ENCODE assay signal across 8 mouse cellular contexts in the genomic region with DNA sequence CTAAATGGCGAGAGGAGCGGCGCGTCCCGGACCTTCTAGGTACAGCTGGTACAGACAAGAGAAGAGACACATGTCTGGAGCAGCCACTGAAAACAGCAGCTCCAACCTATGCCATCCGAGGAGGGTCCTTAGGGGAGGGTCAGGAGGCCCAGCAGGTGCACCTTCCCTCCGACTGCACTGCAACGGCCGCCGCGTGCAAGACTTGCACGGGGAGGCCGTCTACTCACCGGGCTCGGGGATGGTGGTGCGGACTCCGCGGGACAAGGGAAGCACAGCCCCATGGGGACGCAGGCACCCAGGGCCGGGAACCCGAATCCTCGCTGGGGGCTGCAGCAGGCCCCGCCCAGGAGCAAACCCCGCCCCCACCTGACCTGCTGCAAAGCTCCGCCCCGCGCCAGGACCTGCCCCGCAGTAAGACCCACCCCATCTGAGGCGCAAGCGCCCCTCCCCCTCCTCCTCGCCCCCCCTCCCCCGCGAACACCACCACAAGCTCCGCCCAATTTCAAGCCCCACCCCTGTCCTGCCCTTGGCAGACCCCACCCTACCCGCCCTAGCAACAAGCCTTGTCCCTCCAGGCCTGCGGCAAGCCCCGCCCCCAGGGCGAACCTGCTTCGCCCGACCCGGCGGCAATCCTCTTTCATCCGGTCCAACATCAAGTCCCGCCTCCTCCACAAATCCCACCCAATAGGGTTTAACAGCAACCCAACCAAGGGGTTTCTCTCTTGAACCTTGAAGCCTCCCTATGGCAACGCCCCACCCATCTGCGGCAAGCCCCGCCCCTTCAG. TPM values are rescaled to one million over a fixed set of nuclear protein-coding genes. Genes with fewer than 3 reads are reported as not detected.
A peak's percentile ranks its signal among the peaks of the same experiment; 100 is the strongest.
DNase-seq lines count a peak whose midpoint lies in the region; ATAC-seq lines count a peak whose summit lies in the region.

A gene (minus strand): TSS at position 508 of the 785 bp plus-strand sequence.

- H3K9ac ChIP-seq in embryonic facial prominence, embryonic 13.5 days = peak within 1 kb of the TSS; percentile 60
- H3K9ac ChIP-seq in midbrain, embryonic 11.5 days (ENCODE audit: low read length) = peak within 1 kb of the TSS; percentile 65

- WGBS in embryonic facial prominence, embryonic 13.5 days = 1% methylated on average over 41 of the region's 47 CpGs
- WGBS in midbrain, embryonic 11.5 days = 1% methylated on average over 42 of the region's 47 CpGs

- no peak within 1 kb of the TSS for H3K27ac ChIP-seq in embryonic facial prominence, embryonic 13.5 days
- H3K27ac ChIP-seq in midbrain, embryonic 11.5 days (ENCODE audit: low read depth, low read length) = no peak within 1 kb of the TSS; the same call in 1 of the 2 replicates

- ATAC-seq in embryonic facial prominence, embryonic 13.5 days (ENCODE audit: insufficient number of reproducible peaks, insufficient read depth, low FRiP score, low TSS enrichment, low read depth) = peak; percentile 91
- ATAC-seq in midbrain, embryonic 11.5 days (ENCODE audit: low FRiP score) = peak; percentile 96

- H3K4me1 ChIP-seq in embryonic facial prominence, embryonic 13.5 days = 0 out of 2 replicates have a peak, but pooled peaks cover 4% of the 10 kb centered on the region
- H3K4me1 ChIP-seq in midbrain, embryonic 11.5 days (ENCODE audit: control insufficient read depth, insufficient read depth, low read length) = no peaks in the 10 kb centered on the region

- H3K27me3 ChIP-seq in embryonic facial prominence, embryonic 13.5 days = peaks cover 30% of the 10 kb centered on the region
- no peaks in the 10 kb centered on the region for H3K27me3 ChIP-seq in midbrain, embryonic 11.5 days (ENCODE audit: control insufficient read depth, insufficient read depth, low read length)

- H3K4me3 ChIP-seq in embryonic facial prominence, embryonic 13.5 days = peak within 1 kb of the TSS; percentile 56
- peak within 1 kb of the TSS; percentile 64 for H3K4me3 ChIP-seq in midbrain, embryonic 11.5 days (ENCODE audit: low read depth, low read length)

- H3K9me3 ChIP-seq in embryonic facial prominence, embryonic 13.5 days = no peaks in the 10 kb centered on the region
- H3K9me3 ChIP-seq in midbrain, embryonic 11.5 days (ENCODE audit: control insufficient read depth, low read length) = no peaks in the 10 kb centered on the region

- peak; percentile 56 to 74 for DNase-seq in adrenal gland, postnatal 4 days (ENCODE audit: low spot score in 2 of 2)
- DNase-seq in heart, adult 11 months = peak; percentile 100
- peak; percentile 99 for DNase-seq in kidney, adult 11 months
- DNase-seq in left cerebral cortex, postnatal 4 days = peak; percentile 97
- peak; percentile 98 for DNase-seq in midbrain, embryonic 11.5 days (ENCODE audit: low spot score, missing footprints)
- DNase-seq in right cerebral cortex, postnatal 4 days = peak; percentile 88
- peak; percentile 94 for DNase-seq in yolk sac, embryonic 10.5 days (ENCODE audit: low spot score)

- no peaks in the 10 kb centered on the region for H3K36me3 ChIP-seq in embryonic facial prominence, embryonic 13.5 days
- H3K36me3 ChIP-seq in midbrain, embryonic 11.5 days (ENCODE audit: control insufficient read depth, insufficient read depth, low read length) = no peaks in the 10 kb centered on the region

- H3K4me2 ChIP-seq in embryonic facial prominence, embryonic 13.5 days = peak within 1 kb of the TSS; percentile 84
- H3K4me2 ChIP-seq in midbrain, embryonic 11.5 days = peak within 1 kb of the TSS; percentile 76

- intact Hi-C loops in left cerebral cortex, postnatal 4 days (cut with DNase I) = no loop called here

RNA-seq across cellular contexts. Expression of the gene that starts here (rescaled TPM):
- total RNA-seq in adrenal gland, postnatal 4 days (2021) = 10 to 100 TPM; 12.7 to 14.2 TPM
- polyA plus RNA-seq in embryonic facial prominence, embryonic 13.5 days (2015; fragmentation: Nextera tagmentation; extraction: Ambion mirVana) = 4.8 and 5.0 TPM in 2 replicates
- total RNA-seq in left cerebral cortex, postnatal 4 days (2021) = 10 to 100 TPM; 17.4 to 21.8 TPM
- polyA plus RNA-seq in midbrain, embryonic 11.5 days (2014; fragmentation: Nextera tagmentation; extraction: Ambion mirVana) = 14.5 and 15.2 TPM in 2 replicates
